Mouse (Mus musculus): ENCODE results near the gene Tenm3.
A peak's percentile ranks its signal among the peaks of the same experiment; 100 is the strongest.

The Tenm3 gene

GRCm38 (mm10) chr8:48655381-48656043, 188.2 kb downstream of the Tenm3 start:
- DNase-seq, result peak; percentile 57

GRCm38 (mm10) chr8:48649845-48650244, 193.9 kb downstream of the Tenm3 start:
- no peak for DNase-seq

- no peak for DNase-seq
Observed at GRCm38 (mm10) chr8:48649415-48649814, 194.3 kb downstream of the Tenm3 start.

GRCm38 (mm10) chr8:48646110-48646509, 197.6 kb downstream of the Tenm3 start:
- no peak for DNase-seq

- no peak for DNase-seq
Observed at GRCm38 (mm10) chr8:48638129-48638528, 205.6 kb downstream of the Tenm3 start.

GRCm38 (mm10) chr8:48636979-48637378, 206.8 kb downstream of the Tenm3 start:
- DNase-seq, result no peak

DNA sequence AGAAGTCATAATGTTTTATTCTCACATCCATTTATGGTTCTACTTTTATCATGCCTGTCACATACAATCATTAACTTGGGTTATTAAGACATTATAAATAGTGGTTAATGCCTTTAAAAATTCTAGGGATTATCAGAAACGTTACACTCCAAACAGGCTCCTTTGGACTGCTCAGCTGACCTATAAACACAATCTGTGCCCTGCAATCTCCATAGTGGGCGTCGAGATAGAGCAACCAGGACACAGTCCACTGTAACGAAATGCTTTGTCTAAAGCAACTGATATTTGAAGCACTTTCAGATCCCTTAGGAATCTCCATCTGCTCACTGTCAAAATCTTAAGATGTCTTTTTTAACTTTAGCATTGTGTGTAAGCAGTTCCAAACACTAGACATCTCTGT, 207.9 kb downstream of the Tenm3 start:
- no peak for DNase-seq

DNA sequence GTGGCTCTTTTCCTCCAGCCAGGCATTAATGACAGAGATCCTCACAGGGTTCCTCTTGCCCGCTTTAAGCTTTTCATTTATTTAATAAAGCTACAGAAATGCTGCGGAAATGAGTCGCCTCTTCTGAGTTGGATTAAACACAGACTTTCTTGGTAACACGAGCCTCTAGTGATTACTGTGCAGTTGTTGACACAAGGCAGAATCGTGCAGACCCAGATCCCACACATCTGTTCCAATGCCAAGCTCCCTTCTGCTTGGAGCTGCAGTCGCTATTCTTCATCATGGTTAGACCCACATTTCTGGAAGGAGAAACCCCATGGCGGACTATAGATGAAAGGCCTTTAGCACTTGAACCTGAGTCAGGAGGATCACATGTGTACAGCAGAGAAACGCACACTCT, 210.3 kb downstream of the Tenm3 start:
- DNase-seq, result no peak

DNA sequence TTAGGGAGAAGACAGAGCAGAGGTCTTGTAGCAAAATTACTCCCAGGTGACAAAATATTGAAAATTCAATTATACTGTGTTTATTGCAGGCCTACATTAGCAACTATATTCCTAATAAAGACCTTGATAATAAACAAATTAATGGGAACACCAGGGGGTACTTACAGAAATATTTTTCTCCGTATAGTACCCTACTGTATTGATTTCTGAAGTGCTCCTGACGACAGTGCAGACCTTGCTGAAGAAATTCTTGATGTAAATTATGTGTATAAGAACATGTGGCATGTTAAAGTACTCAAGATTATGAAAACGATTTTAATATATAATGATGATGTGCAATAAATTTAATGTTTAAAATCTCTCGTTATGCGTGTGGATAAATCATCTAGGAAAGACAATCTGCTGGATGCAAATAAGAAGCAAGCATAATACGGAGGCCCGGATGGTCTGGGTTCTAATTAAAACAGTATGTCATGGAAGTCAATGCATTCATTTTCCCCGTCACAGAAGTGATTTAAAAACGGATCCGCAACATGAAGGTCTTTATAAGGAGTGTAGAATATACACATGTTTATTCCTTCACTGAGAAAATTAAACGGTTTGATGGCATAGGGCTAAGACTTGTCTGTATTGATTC, 221.1 kb downstream of the Tenm3 start:
- no peak for DNase-seq

- DNase-seq, result no peak
Observed at GRCm38 (mm10) chr8:48615088-48615487, 228.7 kb downstream of the Tenm3 start.

DNA sequence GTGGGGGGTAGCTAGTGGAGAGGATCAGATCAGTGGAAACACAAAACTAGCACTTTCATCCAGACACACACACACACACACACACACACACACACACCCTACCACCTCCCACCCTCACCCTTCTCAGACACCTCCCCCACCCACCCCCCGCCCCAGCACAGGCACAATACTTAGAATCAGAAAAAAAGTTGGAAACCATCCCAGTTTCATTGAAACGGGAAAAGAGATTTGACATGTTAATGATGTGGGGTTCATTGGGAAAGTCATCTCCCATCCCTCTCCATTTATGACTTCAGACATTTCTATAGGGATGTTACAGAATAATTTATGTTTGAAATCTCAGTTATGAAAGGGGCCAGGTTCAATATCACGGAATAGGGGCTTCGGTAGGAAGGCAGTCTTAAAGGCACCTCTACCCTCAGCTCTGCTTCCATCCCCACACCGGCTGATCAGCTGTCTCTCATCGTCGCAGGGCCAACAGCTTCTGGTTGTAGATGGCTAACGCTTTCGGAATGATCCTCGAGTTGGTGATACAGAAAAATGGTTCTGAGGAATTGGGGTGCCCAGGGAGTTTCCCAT, 231.7 kb downstream of the Tenm3 start:
- DNase-seq, result no peak

DNA sequence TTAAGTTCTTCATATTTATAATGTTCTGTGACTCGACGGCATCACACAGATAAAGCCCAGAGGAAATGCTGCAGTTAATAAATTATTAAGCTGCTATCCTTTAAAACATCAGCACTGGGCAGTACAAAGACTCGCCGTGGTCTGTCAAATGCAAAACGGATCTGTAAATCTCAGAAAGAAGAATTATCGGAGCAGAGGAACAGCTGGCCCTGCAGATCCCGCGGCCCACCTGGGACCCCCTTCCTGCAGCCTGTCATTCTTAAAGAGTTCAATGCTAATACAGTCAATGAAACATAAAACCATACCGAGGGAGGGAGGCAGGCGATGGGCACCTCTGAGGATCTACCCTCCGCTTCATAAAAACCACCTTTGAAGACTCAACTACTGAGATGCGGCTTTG, 232.6 kb downstream of the Tenm3 start:
- no peak for DNase-seq

- no peak for DNase-seq
Observed at GRCm38 (mm10) chr8:48610316-48610715, 233.4 kb downstream of the Tenm3 start.

DNA sequence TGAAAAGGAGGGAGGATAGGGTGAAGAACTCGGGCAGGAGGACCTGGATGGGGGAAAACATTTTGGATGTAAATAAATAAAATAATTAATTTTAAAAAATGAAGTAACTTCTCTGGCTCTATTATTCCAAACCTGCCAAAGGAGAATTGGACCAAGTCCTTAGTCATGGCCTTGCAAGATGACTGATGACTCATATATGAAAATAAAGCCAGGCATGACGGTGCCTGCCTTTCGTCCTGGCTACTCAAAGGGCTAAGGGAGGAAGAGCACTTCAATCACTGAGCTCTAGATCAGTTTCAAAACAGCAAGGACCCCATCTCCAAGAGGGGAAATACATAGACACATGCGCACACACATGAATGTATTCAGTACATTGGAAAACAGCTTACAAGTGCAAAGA, 234.1 kb downstream of the Tenm3 start:
- no peak for DNase-seq

DNA sequence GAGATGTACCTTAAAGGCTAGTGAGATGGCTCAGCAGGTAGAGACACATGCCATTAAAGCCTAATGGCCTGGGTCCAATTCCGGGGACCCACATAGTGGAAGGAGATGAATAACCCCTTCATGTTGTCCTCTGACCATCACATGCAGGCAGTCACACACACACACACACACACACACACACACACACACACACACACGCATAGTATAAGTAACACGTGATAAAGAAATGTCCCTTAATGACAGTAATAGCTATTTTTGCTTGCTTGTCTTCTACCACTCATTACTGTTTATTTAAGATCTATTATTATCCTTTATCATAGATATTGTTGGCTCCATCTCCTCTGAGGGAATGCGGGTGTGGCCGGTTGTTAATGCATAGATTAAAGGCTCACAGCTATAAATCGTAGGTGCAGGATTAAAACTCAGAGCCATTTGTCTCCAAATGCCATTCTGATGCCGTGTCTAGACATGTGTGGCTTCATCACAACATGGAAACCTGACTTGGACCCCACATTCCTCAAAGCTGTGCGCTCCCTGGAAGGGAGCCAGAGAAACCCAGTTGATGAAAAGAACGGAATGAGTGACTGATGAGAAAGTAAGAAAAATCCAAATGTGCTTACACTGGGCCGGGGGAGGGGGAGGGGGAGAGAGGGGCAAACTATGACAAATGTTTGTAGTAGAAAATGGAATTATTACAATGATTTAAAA, 239.4 kb downstream of the Tenm3 start:
- no peak for DNase-seq

GRCm38 (mm10) chr8:48603165-48603840, 240.4 kb downstream of the Tenm3 start:
- no peak for DNase-seq

DNA sequence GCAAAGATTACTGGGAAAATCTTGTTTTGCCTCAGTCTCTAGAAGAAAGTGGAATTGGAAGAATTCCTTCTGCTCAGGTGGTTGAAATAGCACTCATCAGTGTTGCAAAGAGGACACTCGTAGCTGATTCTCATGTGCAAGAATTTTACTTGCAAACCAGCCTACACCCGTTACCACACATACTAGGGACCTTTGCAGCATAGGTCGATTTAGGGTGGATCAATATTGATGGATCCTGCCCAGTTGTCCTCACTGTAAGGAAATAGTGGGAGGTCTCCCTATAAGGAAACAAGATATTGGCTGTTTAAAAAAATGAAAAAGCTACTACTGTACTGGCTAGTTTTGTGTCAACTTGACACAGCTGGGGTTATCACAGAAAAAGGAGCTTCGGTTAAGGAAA, 242.1 kb downstream of the Tenm3 start:
- no peak for DNase-seq

DNA sequence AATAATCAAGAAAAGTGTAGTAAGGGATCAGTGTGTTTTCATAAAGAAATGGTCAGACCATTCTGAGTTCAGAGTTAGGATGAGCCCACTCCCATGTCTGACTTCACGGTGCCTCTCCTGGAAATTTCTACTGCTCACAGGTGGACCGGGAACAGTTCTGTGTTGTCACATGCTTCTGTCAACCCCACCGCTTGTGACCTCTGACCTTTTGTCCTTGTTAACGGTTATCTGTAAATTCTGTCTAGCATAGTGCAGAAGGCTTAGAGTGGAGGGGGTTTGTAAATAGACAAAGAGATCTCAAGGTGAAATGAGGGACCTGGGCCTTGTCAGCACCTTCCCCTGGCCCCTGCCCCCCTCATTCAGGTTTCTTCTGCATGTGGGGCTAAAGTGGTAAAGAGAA, 244.7 kb downstream of the Tenm3 start:
- DNase-seq, result no peak

DNA sequence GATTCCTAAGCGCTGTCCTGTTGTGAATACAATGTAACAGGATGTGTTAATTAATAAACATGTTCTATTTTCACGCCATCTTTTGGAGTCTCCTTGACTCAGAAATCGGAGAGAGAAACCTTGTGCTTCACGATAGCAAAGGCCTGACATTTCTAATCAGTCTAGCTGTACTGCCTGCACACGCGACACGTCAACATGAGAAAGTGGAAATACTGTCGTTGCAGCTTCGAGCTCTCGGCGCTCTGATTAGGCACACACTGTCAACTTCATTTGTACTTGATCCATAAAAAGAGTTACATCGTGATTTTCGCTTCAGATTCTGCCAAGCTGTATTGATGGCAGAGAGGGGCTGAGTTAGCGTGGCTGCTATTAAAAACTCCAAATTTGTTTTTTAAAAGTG, 247.4 kb downstream of the Tenm3 start:
- peak; percentile 46 for DNase-seq

DNA sequence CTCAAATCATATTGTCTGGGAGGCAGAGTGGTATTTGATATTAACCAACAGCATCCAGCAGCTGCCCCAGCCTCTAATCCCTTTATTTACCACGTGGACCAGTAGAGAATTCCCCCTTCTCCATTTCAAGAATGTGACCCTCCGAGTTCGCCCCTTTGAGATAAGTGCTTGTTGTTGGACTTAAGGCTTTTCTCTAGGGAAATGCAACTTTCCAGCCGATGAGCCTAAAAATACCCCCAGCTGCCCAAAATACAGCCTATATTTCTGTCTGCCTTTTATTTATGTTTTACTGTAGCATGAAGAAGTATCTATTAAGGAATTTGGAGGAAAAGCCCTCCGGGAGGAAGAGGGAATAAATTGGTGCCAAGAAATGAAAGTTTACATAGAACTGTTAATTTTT, 251.9 kb downstream of the Tenm3 start:
- DNase-seq, result no peak

- peak; percentile 50 for DNase-seq
Observed at GRCm38 (mm10) chr8:48579732-48580131, 264.0 kb downstream of the Tenm3 start.

DNA sequence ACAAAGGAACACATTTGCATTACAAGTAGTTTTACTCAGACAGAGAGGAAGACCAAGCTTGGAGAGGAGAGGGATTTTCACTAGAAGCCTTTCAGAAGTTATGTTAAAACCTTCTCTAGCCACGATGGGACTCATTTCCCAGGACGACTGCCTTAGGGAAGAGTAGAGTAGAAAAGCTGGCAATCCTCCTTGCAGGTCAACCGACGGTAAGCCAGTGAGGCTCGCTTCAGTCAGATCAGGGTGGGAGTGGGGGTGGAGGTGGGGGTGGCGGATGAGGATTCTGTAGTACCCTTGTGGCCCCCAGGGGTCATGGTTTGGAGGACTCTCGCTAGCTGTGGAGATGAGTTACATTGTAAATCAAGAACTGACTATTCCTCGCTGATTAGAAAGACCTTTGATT, 264.6 kb downstream of the Tenm3 start:
- peak; percentile 41 for DNase-seq

GRCm38 (mm10) chr8:48572941-48573340, 270.8 kb downstream of the Tenm3 start:
- DNase-seq, result no peak

All from retina, postnatal 1 day (tissue).